Mouse (Mus musculus) gastrocnemius, adult 2 months (tissue): ENCODE results near the gene AY074887. TPM values are rescaled to one million over a fixed set of nuclear protein-coding genes. Genes with fewer than 3 reads are reported as not detected.
A peak's percentile ranks its signal among the peaks of the same experiment; 100 is the strongest.

Experiments used
- DNase-seq: peaks from one replicate; pipeline ENCODE4 v3.0.0; 2022
- H3K27ac ChIP-seq: fragments of 200-600 bp; 2 replicates; pipeline ENCODE4 v1.8.1; 2022; ENCODE audit warnings: mild to moderate bottlenecking
- H3K4me3 ChIP-seq: fragments of 200-600 bp; 2 replicates; pipeline ENCODE4 v1.8.1; 2022; ENCODE audit warnings: mild to moderate bottlenecking, moderate library complexity
- CTCF ChIP-seq: fragments of 200-600 bp; IDR thresholded peaks from 2 replicates; pipeline ENCODE4 v1.8.1; 2022; ENCODE audit warnings: antibody characterized with exemption, mild to moderate bottlenecking, moderate library complexity
- intact Hi-C: fragments of 180-260 bp; cut with DNase I; formaldehyde crosslinking; loops from one replicate; pipeline ENCODE4 v1.15.1; 2025
- total RNA-seq, 2 experiments: library from RNA; stranded (reverse); gene quantifications; 2 replicates each; pipeline ENCODE4 v1.2.3; 2021

The AY074887 gene
- total RNA-seq, 2 experiments from 2014 or later = not detected

GRCm38 (mm10) chr9:54946256-54946655 is 4.5 kb downstream of the AY074887 start:
- no peak for DNase-seq
- intact Hi-C loops = no loop called here
- TF ChIP-seq CTCF = no peak
- H3K4me3 ChIP-seq = peak overlapping the region; percentile 54
- no peak overlapping the region for H3K27ac ChIP-seq

DNA sequence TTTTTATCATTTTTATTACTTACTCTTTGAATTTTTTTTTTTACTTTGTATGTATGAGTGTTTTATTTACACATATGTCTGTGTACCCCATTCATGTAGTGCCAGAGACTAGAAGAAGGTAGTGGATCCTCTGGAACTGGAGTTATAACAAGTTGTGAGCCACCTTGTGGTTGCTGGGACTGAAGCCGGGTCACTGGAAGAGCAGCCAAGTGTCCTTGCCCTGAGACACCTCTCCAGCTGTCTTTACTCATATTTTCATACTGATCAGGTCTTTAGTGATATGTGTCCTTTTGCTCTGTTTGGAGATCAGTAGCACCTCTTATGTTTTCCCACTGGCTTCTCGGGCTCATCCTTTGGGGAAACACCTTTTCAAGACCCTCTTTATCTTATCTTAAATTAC is 6.3 kb downstream of the AY074887 start:
- DNase-seq = no peak
- H3K4me3 ChIP-seq = no peak overlapping the region
- peak; percentile 11; the same call in 1 of the 2 replicates for TF ChIP-seq CTCF
- intact Hi-C loops = no loop called here
- H3K27ac ChIP-seq = no peak overlapping the region

DNA sequence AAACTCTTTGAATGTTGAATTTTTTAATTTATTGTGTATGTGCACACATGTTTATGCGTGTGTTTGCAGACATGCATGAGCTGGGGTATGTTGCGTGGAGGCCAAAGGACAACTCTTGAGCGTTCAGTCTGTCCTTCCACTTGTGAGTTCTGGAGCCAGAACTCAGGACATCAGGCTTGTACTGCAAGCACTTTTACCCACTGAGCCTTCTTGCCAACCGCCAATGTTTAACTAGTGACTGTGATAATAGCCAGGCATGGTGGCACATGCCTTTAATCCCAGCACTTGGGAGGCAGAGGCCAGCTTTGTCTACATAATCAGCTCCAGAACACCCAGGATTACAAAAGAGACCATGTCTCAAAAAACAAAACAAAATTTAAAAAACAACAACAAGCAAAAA is 8.7 kb downstream of the AY074887 start:
- intact Hi-C loops = no loop called here
- no peak for TF ChIP-seq CTCF
- H3K27ac ChIP-seq = no peak overlapping the region
- DNase-seq = no peak
- no peak overlapping the region for H3K4me3 ChIP-seq

DNA sequence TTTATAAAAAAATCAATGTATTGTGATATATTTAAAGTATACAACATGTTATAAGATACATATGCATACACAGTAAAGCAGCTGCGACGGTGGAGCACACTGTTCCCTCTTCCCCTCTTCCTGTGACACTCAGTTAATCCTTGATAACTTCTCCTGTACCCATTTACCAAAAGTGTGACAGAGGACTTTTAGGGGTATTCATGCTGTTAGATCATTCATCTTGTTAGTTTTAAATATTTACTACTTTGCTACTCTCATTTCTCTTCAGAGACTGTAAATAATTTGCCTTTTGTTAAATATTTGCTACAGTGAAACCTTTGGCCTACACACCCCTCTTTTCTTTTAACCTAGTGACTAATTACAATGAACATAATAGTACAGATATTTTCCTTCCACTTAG is 18.4 kb downstream of the AY074887 start:
- TF ChIP-seq CTCF = no peak
- DNase-seq = no peak
- intact Hi-C loops = no loop called here
- H3K27ac ChIP-seq = no peak overlapping the region
- no peak overlapping the region for H3K4me3 ChIP-seq

GRCm38 (mm10) chr9:54931765-54932164 is 19.0 kb downstream of the AY074887 start:
- Histone ChIP-seq H3K4me3 (no peak overlapping the region), H3K27ac (no peak overlapping the region)
- DNase-seq = no peak
- intact Hi-C loops = no loop called here
- peak; percentile 21; the same call in 1 of the 2 replicates for TF ChIP-seq CTCF

- H3K4me3 ChIP-seq = no peak overlapping the region
- intact Hi-C loops = no loop called here
- no peak for TF ChIP-seq CTCF
- no peak for DNase-seq
- no peak overlapping the region for H3K27ac ChIP-seq
Measured at GRCm38 (mm10) chr9:54930741-54931140, 20.1 kb downstream of the AY074887 start.

GRCm38 (mm10) chr9:54919946-54920345 is 30.9 kb downstream of the AY074887 start:
- H3K4me3 ChIP-seq = no peak overlapping the region
- intact Hi-C loops = no loop called here
- no peak for TF ChIP-seq CTCF
- no peak overlapping the region for H3K27ac ChIP-seq
- no peak for DNase-seq

GRCm38 (mm10) chr9:54918781-54919180 is 32.0 kb downstream of the AY074887 start:
- no peak for TF ChIP-seq CTCF
- Histone ChIP-seq H3K27ac (no peak overlapping the region), H3K4me3 (no peak overlapping the region)
- intact Hi-C loops = no loop called here
- no peak for DNase-seq

DNA sequence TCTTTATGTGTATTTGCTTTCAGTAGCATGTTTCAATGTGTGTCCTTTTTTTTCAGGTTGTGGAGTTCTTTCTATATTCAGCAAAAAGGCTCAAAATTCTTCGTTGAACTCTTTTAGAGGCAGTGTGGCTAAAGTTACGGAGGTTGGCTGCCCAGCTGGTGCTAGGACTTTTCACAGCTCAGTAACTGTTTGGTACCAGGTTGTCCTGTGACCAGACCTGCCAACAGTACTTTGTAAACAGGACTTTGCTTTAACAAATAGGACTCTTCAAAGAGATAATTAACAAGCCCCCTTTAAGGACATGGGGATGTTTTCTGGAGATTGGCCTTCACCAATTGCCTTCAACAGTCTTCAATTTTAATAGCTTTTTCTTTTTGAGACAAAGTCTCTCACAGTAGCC is 32.6 kb downstream of the AY074887 start:
- H3K4me3 ChIP-seq = no peak overlapping the region; the same call in 1 of the 2 replicates
- intact Hi-C loops = no loop called here
- TF ChIP-seq CTCF = no peak
- H3K27ac ChIP-seq = no peak overlapping the region
- DNase-seq = no peak

DNA sequence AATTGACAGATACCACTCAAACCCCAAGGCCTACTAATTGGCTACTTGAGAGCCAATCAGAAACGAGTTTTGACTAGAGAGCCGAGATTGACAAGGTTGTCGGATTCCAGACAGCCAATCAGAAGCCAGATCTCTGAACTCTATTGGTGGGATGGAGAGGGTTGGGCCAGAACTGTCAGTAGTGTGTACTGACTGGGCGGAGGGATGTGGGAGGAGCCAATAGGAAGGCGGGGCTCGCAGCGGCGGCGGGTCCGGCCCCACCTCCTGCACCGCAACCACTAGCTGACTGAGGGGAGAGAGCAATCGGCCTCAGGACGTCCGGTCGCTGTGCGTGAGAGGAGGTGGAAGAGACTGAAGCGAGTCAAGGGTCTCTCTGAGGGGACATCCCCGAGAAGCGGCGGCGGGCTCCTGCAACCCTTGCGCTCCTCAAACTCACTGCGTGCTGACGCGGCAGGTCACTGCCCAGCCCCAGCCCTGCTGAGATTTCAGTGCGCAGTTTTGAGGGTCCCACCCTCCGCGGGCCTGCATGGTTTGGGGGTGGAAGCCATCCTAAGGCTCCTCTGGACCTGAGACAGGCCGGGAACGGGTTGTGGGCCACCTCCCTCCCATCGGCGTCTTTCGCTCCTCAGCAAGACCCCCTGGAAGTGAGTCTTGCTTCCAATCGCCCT is 33.7 kb downstream of the AY074887 start, which contains the start of gene Hykk:
Hykk (plus strand) TSS at position 274 of the 668 bp plus-strand sequence.
- peak within 1 kb of the TSS; percentile 89 for H3K4me3 ChIP-seq
- peak within 1 kb of the TSS; percentile 81 for H3K27ac ChIP-seq
- intact Hi-C loops = loop anchor here (2.0 kb wide), 1 partner anchor 34 kb away; the partner anchor contains the start of genes AY074887 and Psma4
- DNase-seq = peak; percentile 93
- TF ChIP-seq CTCF = no peak

GRCm38 (mm10) chr9:54916401-54916800 is 34.4 kb downstream of the AY074887 start:
- intact Hi-C loops = loop anchor here (2.0 kb wide), 1 partner anchor 34 kb away; the partner anchor contains the start of genes AY074887 and Psma4
- no peak overlapping the region for H3K27ac ChIP-seq
- TF ChIP-seq CTCF = no peak
- H3K4me3 ChIP-seq = peak overlapping the region; percentile 89
- DNase-seq = no peak

GRCm38 (mm10) chr9:54915576-54915975 is 35.2 kb downstream of the AY074887 start:
- intact Hi-C loops = no loop called here
- H3K27ac ChIP-seq = no peak overlapping the region
- no peak for TF ChIP-seq CTCF
- no peak for DNase-seq
- H3K4me3 ChIP-seq = no peak overlapping the region

GRCm38 (mm10) chr9:54909446-54909845 is 41.4 kb downstream of the AY074887 start:
- intact Hi-C loops = no loop called here
- no peak overlapping the region for H3K4me3 ChIP-seq
- no peak for TF ChIP-seq CTCF
- no peak overlapping the region for H3K27ac ChIP-seq
- DNase-seq = no peak

Other genes starting within 250 kb of the AY074887 start
- gene Wdr61, start 216.5 kb downstream of the AY074887 start, total RNA-seq = 10 to 100 TPM; 17.9 to 20.8 TPM
- gene Crabp1, start 186.2 kb downstream of the AY074887 start, total RNA-seq = 1 to 10 TPM in 1 of 2 experiments, not detected in 1; 2.2 TPM
- gene Ireb2, start 87.2 kb downstream of the AY074887 start, total RNA-seq = 10 to 100 TPM; 18.3 to 21.8 TPM
- under 1 TPM; 0.64 to 0.86 TPM for gene Hykk, start 33.7 kb downstream of the AY074887 start, total RNA-seq
- gene Psma4, start 208 bp downstream of the AY074887 start, total RNA-seq = 100 to 1,000 TPM; 131 TPM
- gene Chrna5, start 29.9 kb upstream of the AY074887 start, total RNA-seq = not detected
- gene Chrna3, start 75.6 kb upstream of the AY074887 start, total RNA-seq = not detected
- not detected for gene Chrnb4, start 97.8 kb upstream of the AY074887 start, total RNA-seq
- gene Ube2q2, start 197.9 kb upstream of the AY074887 start, total RNA-seq = 10 to 100 TPM; 31.9 to 41.0 TPM